Mouse (Mus musculus): ENCODE measurements at regions not wholly inside any gene's neighbourhood (a gene's known extent, or its start where the extent isn't known, plus 50 kb on each side); places are given as distances from the start of the nearest gene placed in this dataset.

DNA sequence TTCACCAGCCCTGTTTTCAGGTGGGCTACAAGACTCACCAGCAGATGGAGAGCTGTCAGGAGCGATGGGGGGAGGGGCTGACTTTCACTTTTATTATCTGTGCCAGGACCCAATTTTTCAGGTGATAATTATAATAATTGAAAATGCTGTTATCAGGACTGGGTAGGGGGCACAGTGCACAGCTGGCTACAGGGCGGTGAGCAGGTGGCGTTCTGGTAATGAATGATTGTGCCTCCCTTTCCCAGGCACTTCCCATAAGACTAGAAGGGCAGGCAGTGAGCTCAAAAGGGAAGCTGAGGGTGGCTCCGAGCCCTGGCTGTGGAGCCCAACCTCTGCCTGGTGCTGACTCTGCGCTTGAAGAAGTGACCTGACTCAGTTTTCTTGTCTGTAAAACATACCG is 168.4 kb downstream of the Matn1 start:
- TF ChIP-seq CTCF (IDR thresholded peaks at IDR 0.05; ENCODE audit: control insufficient read depth, insufficient read depth, low read length) (no peak), POLR2A (IDR thresholded peaks at IDR 0.05; ENCODE audit: borderline replicate concordance, control insufficient read depth, low read depth, low read length) (no peak)

Measured in bone marrow, adult 2 months (tissue).